Comparison of ENCODE assay signal across 8 mouse cellular contexts in the genomic region with DNA sequence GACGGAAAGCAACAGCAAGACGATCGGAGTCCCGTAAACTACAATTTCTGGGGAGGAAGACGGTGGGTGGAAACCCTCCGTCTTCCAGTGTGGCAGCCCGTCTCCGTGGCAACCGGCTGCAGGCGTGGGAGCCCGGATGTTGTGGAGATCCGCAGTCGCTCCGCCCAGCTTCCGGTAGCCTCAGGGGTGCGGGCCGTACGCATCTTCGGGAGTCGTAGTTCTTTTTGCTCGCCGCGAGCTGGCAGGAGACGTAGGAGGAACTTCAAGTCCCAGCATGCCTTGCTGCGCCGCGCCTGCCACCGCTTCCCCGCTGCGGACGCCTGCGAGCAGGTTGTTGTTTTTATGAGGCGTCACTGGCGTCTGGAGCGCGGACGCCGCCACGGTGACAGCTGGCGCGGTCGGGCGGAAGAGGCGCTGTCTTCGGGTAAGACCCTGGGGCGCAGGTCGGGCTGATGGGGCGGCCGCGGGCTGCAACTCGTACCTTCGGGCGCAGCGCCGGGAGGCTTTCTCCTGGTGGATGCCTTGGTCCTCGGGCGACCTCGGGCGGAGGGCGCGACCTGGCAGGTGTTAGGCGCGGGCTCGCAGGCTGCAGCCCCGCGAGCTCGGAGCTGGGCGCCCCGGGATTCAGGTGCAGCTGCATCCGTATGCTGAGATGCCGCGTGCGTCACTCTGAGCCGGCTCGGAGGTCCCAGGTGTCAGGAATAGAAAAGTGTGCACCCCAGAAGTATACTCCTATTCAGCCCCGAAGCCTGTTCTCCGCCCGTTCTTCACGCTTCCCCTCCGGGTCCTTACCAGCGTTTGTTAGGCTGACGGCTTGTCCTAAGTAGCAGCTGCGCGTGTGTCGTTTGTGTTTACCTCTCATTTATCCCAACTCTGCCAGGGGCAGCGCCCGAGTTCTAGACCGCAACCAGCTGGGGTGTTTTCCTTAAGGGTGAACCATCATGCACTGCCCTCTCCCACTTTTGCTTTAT. TPM values are rescaled to one million over a fixed set of nuclear protein-coding genes. Genes with fewer than 3 reads are reported as not detected.
DNase-seq lines count a peak whose midpoint lies in the region; ATAC-seq lines count a peak whose summit lies in the region.

Gene Ccpg1os, minus strand, starts transcription at position 133 of the 971 bp plus-strand sequence.
Gene Ccpg1, plus strand, starts transcription at position 180 of the 971 bp plus-strand sequence.

- H3K4me2 ChIP-seq in lung, embryonic 16.5 days (ENCODE audit: low read depth, low read length): peak within 1 kb of the TSS; percentile 94

- 0% methylated on average over 88 of the region's 88 CpGs for WGBS in lung, embryonic 16.5 days

- H3K36me3 ChIP-seq in lung, embryonic 16.5 days (ENCODE audit: control insufficient read depth, insufficient read depth, low read length): no peaks in the 10 kb centered on the region

- peak within 1 kb of the TSS; percentile 84 for H3K9ac ChIP-seq in lung, embryonic 16.5 days (ENCODE audit: low read length)

- H3K4me3 ChIP-seq in lung, embryonic 16.5 days (ENCODE audit: low read length): peak within 1 kb of the TSS; percentile 95

- H3K27ac ChIP-seq in lung, embryonic 16.5 days (ENCODE audit: low read length): peak within 1 kb of the TSS; percentile 49; the same call in 1 of the 2 replicates

- H3K9me3 ChIP-seq in lung, embryonic 16.5 days (ENCODE audit: control insufficient read depth, low read length): no peaks in the 10 kb centered on the region

- peaks cover 8% of the 10 kb centered on the region for H3K4me1 ChIP-seq in lung, embryonic 16.5 days (replicated peaks; ENCODE audit: control insufficient read depth, insufficient read depth, low read length)

- peak; percentile 97 for DNase-seq in MEL-GATA-1-ER (ENCODE audit: extremely low read depth, low read depth)
- DNase-seq in cerebellum, adult 8-10 months: peak; percentile 96
- peak; percentile 97 for DNase-seq in forelimb bud, embryonic 11.5 days (ENCODE audit: low read depth, low spot score)
- DNase-seq in layer of hippocampus, adult 9-10 months (ENCODE audit: low spot score): peak; percentile 87
- DNase-seq in ovary, postnatal 10 days (ENCODE audit: low spot score): peak; percentile 67
- DNase-seq in thymus, postnatal 10 days (ENCODE audit: low spot score in 2 of 2): peak; percentile 94 to 97

- no peaks in the 10 kb centered on the region for H3K27me3 ChIP-seq in lung, embryonic 16.5 days (ENCODE audit: control insufficient read depth, insufficient read depth, low read depth, low read length)

- ATAC-seq in hematopoietic stem cell, adult 5-6 weeks (replicated peaks in 1 of 2; ENCODE audit: insufficient read depth in 1 of 2, low FRiP score in 2 of 2, low TSS enrichment in 1 of 2, low read depth in 1 of 2, poor library complexity in 2 of 2, severe bottlenecking in 2 of 2): peak; percentile 99
- peak; percentile 100 for ATAC-seq in lung, embryonic 16.5 days (ENCODE audit: low read depth)

RNA-seq across cellular contexts. Expression of gene Ccpg1os, which starts in this region (rescaled TPM):
- total RNA-seq in hematopoietic stem cell, adult 5-6 weeks (2017): 11.6 and 15.3 TPM in 2 replicates
- 30.1 and 30.5 TPM in 2 replicates for polyA plus RNA-seq in lung, embryonic 16.5 days (2015; fragmentation: Nextera tagmentation; extraction: Ambion mirVana)

RNA-seq across cellular contexts. Expression of gene Ccpg1, which starts in this region (rescaled TPM):
- 66.4 and 74.7 TPM in 2 replicates for total RNA-seq in hematopoietic stem cell, adult 5-6 weeks (2017)
- polyA plus RNA-seq in lung, embryonic 16.5 days (2015; fragmentation: Nextera tagmentation; extraction: Ambion mirVana): 38.5 and 39.4 TPM in 2 replicates

Comparison
In these comparisons a context has a peak if more than half of its experiments do, and no peak if none do; other contexts are left out.
1. Peak in every context shown above with its lines: DNase-seq, ATAC-seq, H3K4me3 ChIP-seq and H3K27ac ChIP-seq.